Mouse (Mus musculus) layer of hippocampus, adult 2 months (tissue): ENCODE results near the gene Sync. TPM values are rescaled to one million over a fixed set of nuclear protein-coding genes. Genes with fewer than 3 reads are reported as not detected.

ENCODE experiments used
- DNase-seq, 2 experiments: peaks; one replicate each; pipeline ENCODE4 v3.0.0; 2022; ENCODE audit warnings: low spot score in 2 of 2
- H3K27ac ChIP-seq: fragments of 200-600 bp; 2 replicates; pipeline ENCODE4 v1.8.1; 2022
- H3K4me3 ChIP-seq: fragments of 200-600 bp; 2 replicates; pipeline ENCODE4 v1.8.1; 2022; ENCODE audit warnings: mild to moderate bottlenecking
- CTCF ChIP-seq: fragments of 200-600 bp; conservative IDR thresholded peaks from 2 replicates; pipeline ENCODE4 v1.8.1; 2022; ENCODE audit warnings: antibody characterized with exemption, mild to moderate bottlenecking, moderate library complexity
- microRNA-seq, 2 experiments: library from miRNA; unstranded; fragments of <30 nt; microRNA quantifications; one replicate each; pipeline ENCODE4 v1.2.0; 2021
- total RNA-seq, 2 experiments: library from RNA; stranded (reverse); gene quantifications; 2 replicates each; pipeline ENCODE4 v1.2.3; 2021

The Sync gene
- total RNA-seq, 2 experiments from 2014 or later: 0.98 to 1.1 TPM

DNA sequence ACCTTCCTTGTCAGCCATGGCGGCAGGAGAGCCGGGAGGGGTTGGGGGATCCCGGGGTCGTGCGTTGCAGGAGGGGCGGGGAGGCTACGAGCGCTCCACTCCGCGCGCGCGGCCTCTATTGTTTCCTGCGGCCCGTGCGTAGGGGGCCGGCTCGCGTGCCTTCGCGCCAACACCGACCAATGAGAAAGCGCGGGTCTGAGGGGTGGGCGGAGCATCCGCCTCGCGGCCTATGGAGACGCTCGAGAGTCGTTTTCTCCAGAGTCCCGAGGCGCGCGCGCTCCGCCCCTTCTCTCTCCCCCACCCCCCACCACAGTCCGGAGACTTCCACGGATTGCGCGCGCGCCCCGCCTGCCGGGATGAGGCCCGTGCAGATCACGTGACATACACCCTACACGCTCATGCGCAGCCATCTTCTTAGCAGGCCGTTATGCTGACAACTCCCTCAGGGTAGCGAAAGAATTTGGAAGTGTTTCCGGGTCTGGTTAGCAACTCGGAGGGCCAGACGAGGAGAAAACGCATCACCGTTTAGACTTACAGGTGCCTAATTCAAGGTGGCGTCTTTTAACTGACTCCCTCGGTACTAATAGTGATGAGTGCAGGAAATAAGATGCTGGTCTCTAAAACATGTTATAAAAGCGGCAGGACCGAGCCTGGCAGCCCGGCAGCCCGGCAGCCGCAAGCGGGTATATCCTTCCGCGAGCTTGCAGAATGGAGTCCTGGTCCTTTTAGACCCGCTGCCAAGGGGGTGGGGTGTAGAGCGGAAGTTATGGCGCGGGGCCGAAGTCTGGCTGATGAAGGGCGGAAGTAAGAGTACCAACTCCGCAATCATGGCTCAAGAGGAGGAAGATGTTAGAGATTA lies 48.0 kb downstream of the Sync start, which contains the start of the genes Rbbp4 and Zbtb8os:
Rbbp4 (minus strand) TSS at position 155 of the 859 bp plus-strand sequence.
Zbtb8os (plus strand) TSS at position 480 of the 859 bp plus-strand sequence.
- H3K27ac ChIP-seq: peak within 1 kb of the TSS; percentile 99
- peak; percentile 95 to 98 for DNase-seq
- peak; percentile 71 for TF ChIP-seq CTCF
- H3K4me3 ChIP-seq: peak within 1 kb of the TSS; percentile 98

DNA sequence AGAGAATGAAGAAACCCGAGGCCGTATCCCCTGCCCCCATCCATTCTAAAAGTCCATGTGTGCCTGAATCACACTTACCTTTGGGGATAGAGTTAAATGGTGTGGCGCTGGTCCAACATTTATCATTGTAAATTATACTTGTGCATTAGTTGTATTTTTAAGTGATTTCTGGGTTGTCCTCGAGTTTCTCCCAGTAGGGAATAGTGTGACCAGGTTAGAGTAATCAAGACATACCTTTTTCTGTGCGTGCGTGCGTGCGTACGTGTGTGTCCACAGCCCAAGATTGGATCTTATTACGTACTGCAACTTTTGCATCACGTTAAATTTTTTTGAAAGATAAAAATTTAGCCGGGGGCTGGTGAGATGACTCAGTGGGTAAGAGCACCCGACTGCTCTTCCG lies 48.9 kb downstream of the Sync start:
- no peak for DNase-seq
- TF ChIP-seq CTCF: no peak
- H3K4me3 ChIP-seq: peak overlapping the region; percentile 88
- H3K27ac ChIP-seq: peak overlapping the region; percentile 99

DNA sequence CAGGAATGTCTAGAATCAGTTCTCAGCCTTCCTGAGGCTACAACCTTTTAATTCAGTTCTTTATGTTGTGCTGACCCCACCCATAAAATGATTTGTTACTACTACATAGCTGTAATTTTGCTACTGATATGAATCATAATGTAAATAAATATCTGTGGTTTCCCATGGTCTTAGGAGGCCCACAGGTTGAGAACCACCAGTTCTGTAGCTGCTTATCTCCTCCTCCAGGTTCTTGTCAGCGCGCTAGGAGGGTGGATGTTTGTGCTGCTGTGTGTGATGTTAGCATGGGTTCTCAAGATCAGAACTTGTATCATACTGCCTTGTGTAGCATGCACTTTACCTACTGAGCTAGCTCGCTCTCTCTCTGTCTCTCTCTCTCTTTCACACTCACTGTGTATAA lies 52.3 kb downstream of the Sync start:
- TF ChIP-seq CTCF: no peak
- DNase-seq: no peak
- Histone ChIP-seq H3K4me3 (no peak overlapping the region), H3K27ac (no peak overlapping the region)

DNA sequence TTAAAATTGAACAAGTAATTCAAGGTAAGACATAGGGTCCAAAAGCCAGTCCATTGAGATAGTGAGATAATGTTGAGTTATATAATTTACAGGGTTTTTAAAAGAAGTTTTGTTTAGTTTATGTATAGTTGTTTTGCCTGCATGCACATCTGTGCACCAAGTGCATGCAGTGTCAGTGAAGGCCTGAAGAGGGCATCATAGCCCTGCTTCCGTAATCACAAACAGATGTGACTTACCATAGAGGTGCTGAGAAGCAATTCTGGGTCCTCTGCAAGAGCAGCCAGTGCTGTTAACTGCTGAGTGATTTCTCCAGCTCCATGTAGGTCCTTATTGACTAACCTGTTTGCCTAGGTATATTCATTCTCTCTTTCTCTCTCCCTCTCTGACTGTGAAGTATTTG lies 54.5 kb downstream of the Sync start:
- no peak overlapping the region for H3K27ac ChIP-seq
- peak; percentile 56 for TF ChIP-seq CTCF
- no peak overlapping the region for H3K4me3 ChIP-seq
- DNase-seq: no peak

DNA sequence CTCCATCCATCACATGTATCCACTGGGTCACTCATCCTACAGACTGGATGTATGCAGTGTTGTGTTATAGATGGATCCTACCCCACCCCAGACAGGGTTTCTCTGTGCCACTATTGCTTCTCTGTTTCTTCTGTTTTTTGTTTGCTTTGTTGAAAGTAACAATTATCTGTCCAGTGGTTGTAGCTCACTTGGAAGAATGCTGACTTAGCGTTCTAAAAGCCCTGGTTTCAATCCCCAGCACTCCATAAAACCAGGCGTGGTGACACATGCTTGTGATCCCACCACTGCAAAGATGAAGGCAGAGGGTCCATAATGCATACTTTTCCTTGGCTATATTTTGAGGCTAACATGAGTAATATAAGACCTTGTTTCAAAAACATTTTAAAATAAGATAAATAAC lies 55.3 kb downstream of the Sync start:
- Histone ChIP-seq H3K27ac (no peak overlapping the region), H3K4me3 (no peak overlapping the region)
- no peak for TF ChIP-seq CTCF
- DNase-seq: no peak

DNA sequence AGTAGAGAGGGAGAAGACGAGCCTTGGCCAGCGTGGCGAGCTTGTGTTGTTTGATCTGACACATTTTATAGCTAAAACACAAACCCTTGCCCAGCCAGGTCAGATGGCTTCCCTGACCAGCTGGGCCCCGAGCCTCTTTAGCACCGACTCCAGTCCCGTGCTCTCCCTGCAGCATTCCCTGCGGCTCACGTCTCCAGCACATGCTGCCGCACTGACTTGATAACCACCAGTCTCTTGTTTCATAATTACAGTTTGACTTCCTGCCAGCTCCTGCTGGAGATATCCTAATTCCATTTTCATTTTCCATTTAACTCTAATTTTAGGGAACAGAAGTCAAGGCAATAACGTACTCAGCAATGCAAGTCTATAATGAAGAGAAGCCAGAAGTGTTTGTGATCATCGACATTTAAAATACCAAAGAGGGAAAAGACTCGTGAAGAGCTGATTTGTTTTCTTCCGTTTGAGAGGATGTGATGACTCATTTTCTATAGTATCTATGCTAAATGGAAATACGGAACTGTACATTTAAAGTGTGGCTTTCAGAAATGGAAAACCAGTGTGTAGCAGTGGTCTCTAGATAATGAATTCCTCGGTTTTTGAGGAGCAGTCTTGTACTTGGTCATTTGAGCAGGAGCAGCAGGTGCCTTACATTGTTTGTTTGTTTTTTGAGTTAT lies 59.2 kb downstream of the Sync start:
- TF ChIP-seq CTCF: no peak
- H3K27ac ChIP-seq: peak overlapping the region; percentile 79

DNA sequence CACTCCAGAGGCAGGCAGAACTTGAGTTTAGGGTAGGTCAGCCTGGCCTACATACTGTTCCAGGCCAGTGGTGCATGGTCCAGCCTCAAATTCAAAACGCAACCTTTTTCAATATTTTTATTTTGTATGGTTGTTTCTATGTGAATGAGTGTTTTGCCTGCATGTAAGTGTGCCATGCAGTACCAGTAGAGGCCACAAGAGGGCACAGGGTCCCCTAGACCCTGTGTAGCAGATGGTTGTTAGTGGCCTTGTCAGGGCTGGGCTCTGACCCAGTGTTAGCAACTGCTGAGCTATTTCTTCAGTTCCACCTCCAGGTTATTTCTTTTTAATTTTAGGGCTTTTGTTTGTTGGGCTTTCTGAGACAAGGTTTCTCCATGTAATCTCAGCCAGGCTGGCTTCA lies 63.2 kb downstream of the Sync start:
- no peak overlapping the region for H3K4me3 ChIP-seq
- TF ChIP-seq CTCF: peak; percentile 97
- peak; percentile 22 to 77 for DNase-seq
- 0 out of 2 replicates have a peak overlapping the region, but pooled peaks have one; percentile 3 for H3K27ac ChIP-seq

More for the DNA sequence above, 59.2 kb downstream of the Sync start:
- no peak overlapping the region for H3K4me3 ChIP-seq
- peak; percentile 51 to 77 for DNase-seq

DNA sequence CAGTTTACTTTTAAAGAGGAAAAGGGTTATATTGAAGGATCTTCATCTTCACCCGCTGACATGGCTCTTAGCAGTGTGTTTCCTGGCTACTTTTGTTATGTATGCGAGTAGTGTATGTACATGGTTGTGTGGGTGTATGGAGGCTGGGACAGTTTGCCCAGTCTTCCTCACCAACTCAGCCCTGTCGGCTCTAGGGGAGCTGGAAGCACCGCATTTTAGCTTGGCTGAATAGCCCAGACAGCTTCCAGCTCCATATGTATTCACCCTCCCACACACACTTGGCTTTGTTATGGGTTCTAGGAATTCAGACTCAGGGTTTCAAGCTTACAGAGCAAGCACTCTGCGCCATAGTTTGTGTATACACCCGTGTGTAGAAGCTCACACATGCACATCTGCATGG lies 63.7 kb downstream of the Sync start:
- peak; percentile 44 to 73 for DNase-seq
- Histone ChIP-seq H3K27ac (0 out of 2 replicates have a peak overlapping the region, but pooled peaks have one; percentile 3), H3K4me3 (no peak overlapping the region)
- TF ChIP-seq CTCF: no peak

DNA sequence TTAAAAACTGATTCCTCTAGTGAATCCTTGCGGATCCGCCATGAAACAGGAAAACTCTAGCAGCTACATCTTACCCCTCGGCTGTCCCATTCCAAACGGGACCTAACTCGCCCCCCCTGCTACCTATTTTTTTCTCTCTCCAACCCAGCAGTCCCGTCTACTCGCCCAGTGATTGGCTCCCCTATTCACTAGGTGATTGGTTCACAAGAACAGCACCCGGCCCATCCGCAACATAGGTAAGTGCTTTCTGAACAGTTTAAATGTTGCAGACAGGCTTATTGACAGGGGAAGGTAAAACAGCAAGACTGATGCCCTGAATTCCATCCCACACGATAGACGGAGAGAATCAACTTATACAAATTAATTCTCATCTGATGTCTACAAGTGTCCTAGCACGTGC lies 65.8 kb downstream of the Sync start:
- DNase-seq: no peak
- Histone ChIP-seq H3K27ac (no peak overlapping the region), H3K4me3 (no peak overlapping the region)
- no peak for TF ChIP-seq CTCF

DNA sequence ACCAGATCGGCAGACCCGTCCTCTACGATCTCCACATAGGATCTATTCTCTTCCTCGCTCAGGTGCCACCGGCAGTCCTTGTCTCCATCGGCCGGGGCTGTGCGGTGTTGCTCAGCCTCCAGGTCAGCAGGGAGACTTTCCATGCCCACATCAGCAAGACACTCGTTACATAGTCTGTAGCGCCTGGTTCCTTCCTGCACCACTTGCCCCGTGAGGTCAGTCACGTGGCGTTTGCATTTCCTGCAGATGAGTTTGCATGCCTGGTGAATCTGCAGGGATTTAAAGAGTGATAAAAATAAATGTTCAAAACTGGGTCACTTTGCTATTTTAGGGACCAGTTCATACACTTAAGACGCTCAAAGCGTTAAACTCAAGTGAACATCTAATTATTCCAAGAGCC lies 66.8 kb downstream of the Sync start:
- no peak for DNase-seq
- no peak overlapping the region for H3K27ac ChIP-seq

DNA sequence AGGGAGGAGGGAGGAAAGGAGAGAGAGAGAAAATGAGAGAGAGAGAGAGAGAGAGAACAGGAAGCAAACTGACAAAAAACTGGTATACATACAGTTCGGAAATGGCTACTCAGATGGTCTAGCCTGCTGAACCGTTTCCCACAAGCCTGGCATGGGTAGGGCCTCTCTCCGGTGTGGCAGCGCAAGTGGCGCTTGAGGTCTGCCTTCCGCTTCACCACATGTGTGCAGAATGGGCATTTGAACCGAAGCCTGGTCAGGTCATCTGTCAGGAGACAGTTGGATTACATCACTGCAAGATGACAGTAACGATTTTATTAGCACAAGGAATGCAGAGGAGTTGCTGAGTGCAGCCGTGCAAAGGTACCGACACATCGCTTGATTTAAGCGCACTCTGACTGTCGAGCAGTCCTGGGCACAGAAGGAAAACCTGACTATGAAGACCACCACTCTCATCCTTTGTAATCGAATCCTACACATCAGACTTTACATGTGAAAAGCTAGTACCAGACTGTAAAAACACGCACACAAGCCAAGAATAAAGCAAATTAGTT lies 70.3 kb downstream of the Sync start:
- Histone ChIP-seq H3K4me3 (no peak overlapping the region), H3K27ac (no peak overlapping the region)
- TF ChIP-seq CTCF: no peak
- DNase-seq: no peak

More for the DNA sequence above, 66.8 kb downstream of the Sync start:
- no peak overlapping the region for H3K4me3 ChIP-seq
- no peak for TF ChIP-seq CTCF

Small RNA genes within 50 kb of the gene (microRNA-seq; reads per million reads assigned to microRNA genes)
- gene Gm22994: 0 reads per million in 2 experiments

Other genes with a start within 250 kb of the Sync start
- gene Rnf19b, start 229.3 kb upstream of the Sync start, total RNA-seq: 10 to 100 TPM; 41.0 to 42.4 TPM
- gene Tmem54, start 182.1 kb upstream of the Sync start, total RNA-seq: not detected
- gene Hpca, start 165.6 kb upstream of the Sync start, total RNA-seq: 1,000 to 10,000 TPM; 2,418 to 2,601 TPM
- gene Fndc5, start 150.6 kb upstream of the Sync start, total RNA-seq: 10 to 100 TPM; 77.5 to 78.6 TPM
- 10 to 100 TPM; 33.6 to 36.0 TPM for gene S100pbp, start 97.9 kb upstream of the Sync start, total RNA-seq
- gene Yars, start 97.9 kb upstream of the Sync start, total RNA-seq: 10 to 100 TPM; 93.4 to 95.1 TPM
- gene C77080, start 26.2 kb upstream of the Sync start, total RNA-seq: 1 to 10 TPM; 6.7 to 7.4 TPM
- gene Rbbp4, start 47.8 kb downstream of the Sync start, total RNA-seq: 100 to 1,000 TPM; 117 to 130 TPM
- gene Zbtb8os, start 48.1 kb downstream of the Sync start, total RNA-seq: 10 to 100 TPM; 31.8 to 32.3 TPM
- gene Zbtb8a, start 90.5 kb downstream of the Sync start, total RNA-seq: 1 to 10 TPM; 4.1 TPM
- 1 to 10 TPM; 3.9 to 4.0 TPM for gene Zbtb8b, start 153.2 kb downstream of the Sync start, total RNA-seq
- gene Bsdc1, start 174.0 kb downstream of the Sync start, total RNA-seq: 10 to 100 TPM; 56.2 to 62.7 TPM
- gene Tssk3, start 203.4 kb downstream of the Sync start, total RNA-seq: under 1 TPM in 1 of 2 experiments, not detected in 1; 0.38 TPM
- gene Fam229a, start 203.6 kb downstream of the Sync start, total RNA-seq: not detected
- gene Marcksl1, start 226.0 kb downstream of the Sync start, total RNA-seq: 100 to 1,000 TPM in 1 of 2 experiments, 10 to 100 TPM in 1; 94.6 to 103 TPM